Mouse (Mus musculus) urinary bladder, postnatal 36 days (tissue): ENCODE measurements around the gene Pld4.
A peak's percentile ranks its signal among the peaks of the same experiment; 100 is the strongest.

Source experiments
- DNase-seq, 2 experiments: peaks; one replicate each; pipeline ENCODE4 v3.0.0; 2022; ENCODE audit warnings: low spot score in 2 of 2, mixed read lengths in 1 of 2

Pld4 gene

GRCm38 (mm10) chr12:112767036-112767890 is 6.8 kb downstream of the Pld4 start:
- no peak for DNase-seq

GRCm38 (mm10) chr12:112768166-112768565 is 7.7 kb downstream of the Pld4 start:
- no peak for DNase-seq

GRCm38 (mm10) chr12:112769031-112769430 is 8.6 kb downstream of the Pld4 start:
- no peak for DNase-seq

GRCm38 (mm10) chr12:112769751-112770150 is 9.3 kb downstream of the Pld4 start:
- DNase-seq: no peak

GRCm38 (mm10) chr12:112770396-112770795 is 9.9 kb downstream of the Pld4 start:
- DNase-seq: no peak

- DNase-seq: no peak
Observed at GRCm38 (mm10) chr12:112772306-112772705, 11.9 kb downstream of the Pld4 start.

GRCm38 (mm10) chr12:112773366-112773765 is 12.9 kb downstream of the Pld4 start:
- DNase-seq: no peak

GRCm38 (mm10) chr12:112774026-112774425 is 13.6 kb downstream of the Pld4 start:
- no peak for DNase-seq

GRCm38 (mm10) chr12:112774481-112774880 is 14.0 kb downstream of the Pld4 start:
- no peak for DNase-seq

GRCm38 (mm10) chr12:112791026-112791425 is 30.6 kb downstream of the Pld4 start:
- DNase-seq: no peak

GRCm38 (mm10) chr12:112793601-112794355 is 33.3 kb downstream of the Pld4 start:
- DNase-seq: peak; percentile 72 to 80

GRCm38 (mm10) chr12:112794356-112794816 is 33.9 kb downstream of the Pld4 start:
- DNase-seq: no peak

- no peak for DNase-seq
Observed at GRCm38 (mm10) chr12:112794998-112795397, 34.5 kb downstream of the Pld4 start.

- peak; percentile 69 for DNase-seq
Observed at GRCm38 (mm10) chr12:112795466-112796104, 35.1 kb downstream of the Pld4 start.

- peak in 1 of 2 experiments; percentile 44 for DNase-seq
Observed at GRCm38 (mm10) chr12:112796551-112797510, 36.4 kb downstream of the Pld4 start.

GRCm38 (mm10) chr12:112797672-112798331 is 37.3 kb downstream of the Pld4 start:
- DNase-seq: peak in 1 of 2 experiments; percentile 66

GRCm38 (mm10) chr12:112798332-112798681 is 37.9 kb downstream of the Pld4 start:
- DNase-seq: no peak

- DNase-seq: no peak
Observed at GRCm38 (mm10) chr12:112798716-112799115, 38.3 kb downstream of the Pld4 start.

- no peak for DNase-seq
Observed at GRCm38 (mm10) chr12:112799237-112799970, 38.9 kb downstream of the Pld4 start.

- DNase-seq: peak in 1 of 2 experiments; percentile 54
Observed at GRCm38 (mm10) chr12:112800476-112800875, 40.0 kb downstream of the Pld4 start.
